Mouse (Mus musculus): ENCODE measurements around the gene Dusp10. TPM values are rescaled to one million over a fixed set of nuclear protein-coding genes. Genes with fewer than 3 reads are reported as not detected.
A peak's percentile ranks its signal among the peaks of the same experiment; 100 is the strongest.

Dusp10 gene
- polyA plus RNA-seq, 1 experiment from 2014 or later, result 10.5 TPM

- peaks cover 25% of the 10 kb centered on the region for H3K4me1 ChIP-seq (replicated peaks)
- 0 out of 2 replicates have a peak, but pooled peaks cover 4% of the 10 kb centered on the region for H3K36me3 ChIP-seq
- WGBS, result 27% methylated on average over 19 of the region's 19 CpGs
- H3K27ac ChIP-seq, result peak overlapping the region; percentile 98
- peak overlapping the region; percentile 87 for H3K4me2 ChIP-seq
- ATAC-seq (replicated peaks; ENCODE audit: insufficient number of reproducible peaks, insufficient read depth, low FRiP score, low read depth), result no peak
- peak overlapping the region; percentile 93 for H3K9ac ChIP-seq
- H3K4me3 ChIP-seq, result peak overlapping the region; percentile 80
- H3K27me3 ChIP-seq, result no peaks in the 10 kb centered on the region
- no peaks in the 10 kb centered on the region for H3K9me3 ChIP-seq (replicated peaks)
Observed at GRCm38 (mm10) chr1:184032682-184033389, 19.7 kb downstream of the Dusp10 start.

- WGBS, result under 1% methylated on average over 63 of the region's 63 CpGs
- peaks cover 27% of the 10 kb centered on the region for H3K4me1 ChIP-seq (replicated peaks)
- peak; percentile 83 for ATAC-seq (replicated peaks; ENCODE audit: insufficient number of reproducible peaks, insufficient read depth, low FRiP score, low read depth)
- peak overlapping the region; percentile 93 for H3K9ac ChIP-seq
- H3K4me2 ChIP-seq, result peak overlapping the region; percentile 87
- H3K27me3 ChIP-seq, result no peaks in the 10 kb centered on the region
- H3K27ac ChIP-seq, result peak overlapping the region; percentile 98
- H3K36me3 ChIP-seq, result 0 out of 2 replicates have a peak, but pooled peaks cover 4% of the 10 kb centered on the region
- peak overlapping the region; percentile 80 for H3K4me3 ChIP-seq
- no peaks in the 10 kb centered on the region for H3K9me3 ChIP-seq (replicated peaks)
Observed at GRCm38 (mm10) chr1:184033390-184034010, 20.4 kb downstream of the Dusp10 start.

GRCm38 (mm10) chr1:184034011-184034557 is 21.0 kb downstream of the Dusp10 start, which contains the start of gene 1700056E22Rik:
Gene 1700056E22Rik (minus strand): TSS chr1:184034301.
- Histone ChIP-seq H3K4me3 (peak within 1 kb of the TSS; percentile 80), H3K9me3 (replicated peaks) (no peaks in the 10 kb centered on the region), H3K27me3 (no peaks in the 10 kb centered on the region), H3K36me3 (0 out of 2 replicates have a peak, but pooled peaks cover 4% of the 10 kb centered on the region), H3K4me1 (replicated peaks) (peaks cover 27% of the 10 kb centered on the region), H3K4me2 (peak within 1 kb of the TSS; percentile 87), H3K9ac (peak within 1 kb of the TSS; percentile 93), H3K27ac (peak within 1 kb of the TSS; percentile 98)
- peak; percentile 98 for ATAC-seq (replicated peaks; ENCODE audit: insufficient number of reproducible peaks, insufficient read depth, low FRiP score, low read depth)
- under 1% methylated on average over 38 of the region's 38 CpGs for WGBS

- Histone ChIP-seq H3K36me3 (0 out of 2 replicates have a peak, but pooled peaks cover 4% of the 10 kb centered on the region), H3K9me3 (replicated peaks) (no peaks in the 10 kb centered on the region), H3K4me1 (replicated peaks) (peaks cover 33% of the 10 kb centered on the region), H3K27ac (peak overlapping the region; percentile 85), H3K4me3 (peak overlapping the region; percentile 80), H3K27me3 (no peaks in the 10 kb centered on the region), H3K4me2 (peak overlapping the region; percentile 84), H3K9ac (peak overlapping the region; percentile 70)
- WGBS, result 0% methylated on average over 12 of the region's 12 CpGs
- no peak for ATAC-seq (replicated peaks; ENCODE audit: insufficient number of reproducible peaks, insufficient read depth, low FRiP score, low read depth)
Observed at GRCm38 (mm10) chr1:184034741-184035181, 21.7 kb downstream of the Dusp10 start.

- peak overlapping the region; percentile 85 for H3K27ac ChIP-seq
- H3K4me1 ChIP-seq (replicated peaks), result peaks cover 35% of the 10 kb centered on the region
- peak overlapping the region; percentile 70 for H3K9ac ChIP-seq
- H3K4me2 ChIP-seq, result peak overlapping the region; percentile 84
- 0 out of 2 replicates have a peak, but pooled peaks cover 4% of the 10 kb centered on the region for H3K36me3 ChIP-seq
- 9% methylated on average over 12 of the region's 12 CpGs for WGBS
- ATAC-seq (replicated peaks; ENCODE audit: insufficient number of reproducible peaks, insufficient read depth, low FRiP score, low read depth), result no peak
- H3K9me3 ChIP-seq (replicated peaks), result no peaks in the 10 kb centered on the region
- H3K4me3 ChIP-seq, result peak overlapping the region; percentile 80
- H3K27me3 ChIP-seq, result no peaks in the 10 kb centered on the region
Observed at GRCm38 (mm10) chr1:184035346-184035903, 22.3 kb downstream of the Dusp10 start.

- 73% methylated on average over 4 of the region's 4 CpGs for WGBS
- no peak for ATAC-seq (replicated peaks; ENCODE audit: insufficient number of reproducible peaks, insufficient read depth, low FRiP score, low read depth)
- Histone ChIP-seq H3K4me3 (no peak overlapping the region), H3K27me3 (no peaks in the 10 kb centered on the region), H3K4me2 (no peak overlapping the region), H3K9ac (no peak overlapping the region), H3K9me3 (replicated peaks) (no peaks in the 10 kb centered on the region), H3K4me1 (replicated peaks) (peaks cover 46% of the 10 kb centered on the region), H3K27ac (no peak overlapping the region), H3K36me3 (0 out of 2 replicates have a peak, but pooled peaks cover 4% of the 10 kb centered on the region)
Observed at GRCm38 (mm10) chr1:184037802-184038201, 24.7 kb downstream of the Dusp10 start.

GRCm38 (mm10) chr1:184039301-184039700 is 26.2 kb downstream of the Dusp10 start:
- H3K27me3 ChIP-seq, result no peaks in the 10 kb centered on the region
- no peak overlapping the region for H3K9ac ChIP-seq
- no peak overlapping the region for H3K4me2 ChIP-seq
- H3K4me1 ChIP-seq (replicated peaks), result peaks cover 46% of the 10 kb centered on the region
- H3K4me3 ChIP-seq, result no peak overlapping the region
- ATAC-seq (replicated peaks; ENCODE audit: insufficient number of reproducible peaks, insufficient read depth, low FRiP score, low read depth), result no peak
- H3K9me3 ChIP-seq (replicated peaks), result no peaks in the 10 kb centered on the region
- H3K36me3 ChIP-seq, result 0 out of 2 replicates have a peak, but pooled peaks cover 4% of the 10 kb centered on the region
- WGBS, result 88% methylated on average over 10 of the region's 10 CpGs
- H3K27ac ChIP-seq, result peak overlapping the region; percentile 36; the same call in 1 of the 2 replicates

- Histone ChIP-seq H3K4me3 (no peak overlapping the region), H3K4me1 (replicated peaks) (peaks cover 46% of the 10 kb centered on the region), H3K9ac (no peak overlapping the region), H3K9me3 (replicated peaks) (no peaks in the 10 kb centered on the region), H3K4me2 (0 out of 2 replicates have a peak overlapping the region, but pooled peaks have one; percentile 1), H3K36me3 (0 out of 2 replicates have a peak, but pooled peaks cover 4% of the 10 kb centered on the region), H3K27me3 (no peaks in the 10 kb centered on the region), H3K27ac (peak overlapping the region; percentile 93)
- 84% methylated on average over 11 of the region's 11 CpGs for WGBS
- ATAC-seq (replicated peaks; ENCODE audit: insufficient number of reproducible peaks, insufficient read depth, low FRiP score, low read depth), result no peak
Observed at GRCm38 (mm10) chr1:184040181-184040580, 27.1 kb downstream of the Dusp10 start.

- no peaks in the 10 kb centered on the region for H3K9me3 ChIP-seq (replicated peaks)
- WGBS, result 58% methylated on average over 1 of the region's 1 CpGs
- H3K4me3 ChIP-seq, result no peak overlapping the region
- ATAC-seq (replicated peaks; ENCODE audit: insufficient number of reproducible peaks, insufficient read depth, low FRiP score, low read depth), result no peak
- peaks cover 44% of the 10 kb centered on the region for H3K4me1 ChIP-seq (replicated peaks)
- peak overlapping the region; percentile 49 for H3K4me2 ChIP-seq
- 0 out of 2 replicates have a peak, but pooled peaks cover 4% of the 10 kb centered on the region for H3K36me3 ChIP-seq
- H3K27me3 ChIP-seq, result no peaks in the 10 kb centered on the region
- peak overlapping the region; percentile 93 for H3K27ac ChIP-seq
- 0 out of 2 replicates have a peak overlapping the region, but pooled peaks have one; percentile 22 for H3K9ac ChIP-seq
Observed at GRCm38 (mm10) chr1:184040906-184041305, 27.8 kb downstream of the Dusp10 start.

GRCm38 (mm10) chr1:184041778-184042573 is 28.9 kb downstream of the Dusp10 start:
- peak overlapping the region; percentile 93 for H3K27ac ChIP-seq
- H3K4me1 ChIP-seq (replicated peaks), result peaks cover 36% of the 10 kb centered on the region

More at GRCm38 (mm10) chr1:184041778-184042573, 28.9 kb downstream of the Dusp10 start:
- Histone ChIP-seq H3K9ac (peak overlapping the region; percentile 30), H3K4me2 (peak overlapping the region; percentile 49), H3K9me3 (replicated peaks) (no peaks in the 10 kb centered on the region), H3K27me3 (no peaks in the 10 kb centered on the region), H3K36me3 (0 out of 2 replicates have a peak, but pooled peaks cover 4% of the 10 kb centered on the region), H3K4me3 (no peak overlapping the region)
- ATAC-seq (replicated peaks; ENCODE audit: insufficient number of reproducible peaks, insufficient read depth, low FRiP score, low read depth), result peak; percentile 86
- WGBS, result 38% methylated on average over 9 of the region's 9 CpGs

All from heart, embryonic 15.5 days (tissue).